Mouse (Mus musculus) forebrain, embryonic 12.5 days (tissue): ENCODE results near the gene Fam19a2. TPM values are rescaled to one million over a fixed set of nuclear protein-coding genes. Genes with fewer than 3 reads are reported as not detected.

Experiments
- ATAC-seq: fragments of 200-750 bp; cut with Nextera tagmentation; 2 replicates; pipeline ENCODE4 v1.8.0; 2017; ENCODE audit warnings: moderate TSS enrichment; ENCODE audit not compliant: low FRiP score
- H3K27ac ChIP-seq: fragments of 300-500 bp; sonication (generic); 2 replicates; pipeline ENCODE4 v1.5.1; 2016; ENCODE audit warnings: mild to moderate bottlenecking
- H3K27me3 ChIP-seq: fragments of 300-500 bp; sonication (generic); 2 replicates; pipeline ENCODE4 v1.6.1; 2016; ENCODE audit warnings: mild to moderate bottlenecking
- H3K36me3 ChIP-seq: fragments of 300-500 bp; sonication (generic); replicated peaks from 2 replicates; pipeline ENCODE4 v1.6.1; 2016; ENCODE audit warnings: mild to moderate bottlenecking
- H3K4me1 ChIP-seq: fragments of 300-500 bp; sonication (generic); 2 replicates; pipeline ENCODE4 v1.6.1; 2016
- H3K4me2 ChIP-seq: fragments of 300-500 bp; sonication (generic); 2 replicates; pipeline ENCODE4 v1.6.1; 2016; ENCODE audit warnings: mild to moderate bottlenecking, moderate library complexity
- H3K4me3 ChIP-seq: fragments of 300-500 bp; sonication (generic); replicated peaks from 2 replicates; pipeline ENCODE4 v1.5.1; 2016; ENCODE audit warnings: mild to moderate bottlenecking
- H3K9ac ChIP-seq: fragments of 300-500 bp; sonication (generic); 2 replicates; pipeline ENCODE4 v1.6.1; 2016; ENCODE audit warnings: mild to moderate bottlenecking
- H3K9me3 ChIP-seq: fragments of 300-500 bp; sonication (generic); 2 replicates; pipeline ENCODE4 v1.6.1; 2016
- WGBS: fragments of 180-500 bp; shearing (Covaris S2); methylation state at CpG from one replicate; pipeline ENCODE4 v1.1.7; 2016; 5-methylcytosine and 5-hydroxymethylcytosine counted together
- polyA plus RNA-seq: library from polyadenylated mRNA; unstranded; fragments of >200 nt; fragmentation: Nextera tagmentation; extraction: Ambion mirVana; gene quantifications from 2 replicates; pipeline ENCODE4 v1.2.1, GENCODE M21; 2016

Gene Fam19a2
- polyA plus RNA-seq, result 9.3 and 10.2 TPM in 2 replicates

- peak within 1 kb of the TSS; percentile 66 for H3K9ac ChIP-seq
- peaks cover 26% of the 10 kb centered on the region for H3K27me3 ChIP-seq
- ATAC-seq, result peak; percentile 50
- no peaks in the 10 kb centered on the region for H3K9me3 ChIP-seq
- no peaks in the 10 kb centered on the region for H3K36me3 ChIP-seq
- H3K4me2 ChIP-seq, result peak within 1 kb of the TSS; percentile 91
- WGBS, result 2% methylated on average over 12 of the region's 12 CpGs
- H3K4me3 ChIP-seq, result peak within 1 kb of the TSS; percentile 61
- H3K4me1 ChIP-seq, result peaks cover 17% of the 10 kb centered on the region
- peak within 1 kb of the TSS; percentile 19; the same call in 1 of the 2 replicates for H3K27ac ChIP-seq
Observed at GRCm38 (mm10) chr10:123263876-123264309, at the start of gene Fam19a2. TSS of gene Fam19a2 (plus strand) at chr10:123263996.

DNA sequence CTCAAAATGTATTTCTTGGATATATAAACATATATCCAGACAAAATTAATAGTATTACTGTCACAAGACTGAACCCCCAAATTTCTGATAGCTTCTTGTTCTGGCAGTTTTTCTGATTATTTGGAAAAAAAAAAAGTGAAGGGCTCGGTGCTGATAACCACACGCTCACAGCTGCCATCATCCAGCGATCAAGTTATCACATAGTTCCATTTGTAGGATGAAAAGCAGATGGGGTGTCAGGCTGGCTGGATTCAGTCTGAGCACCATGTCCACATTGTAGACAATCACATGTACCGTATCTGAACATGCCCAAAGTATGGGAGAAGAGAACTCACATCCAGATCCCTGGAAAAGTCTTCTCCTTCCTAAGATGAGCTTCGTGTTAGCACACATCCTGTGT is 41.0 kb upstream of the Fam19a2 start:
- H3K9me3 ChIP-seq, result no peaks in the 10 kb centered on the region
- H3K4me2 ChIP-seq, result no peak overlapping the region
- no peak overlapping the region for H3K9ac ChIP-seq
- no peaks in the 10 kb centered on the region for H3K27me3 ChIP-seq
- 93% methylated on average over 5 of the region's 5 CpGs for WGBS
- H3K36me3 ChIP-seq, result no peaks in the 10 kb centered on the region
- ATAC-seq, result no peak
- H3K4me1 ChIP-seq, result no peaks in the 10 kb centered on the region
- no peak overlapping the region for H3K4me3 ChIP-seq
- H3K27ac ChIP-seq, result no peak overlapping the region

GRCm38 (mm10) chr10:123229420-123229819 is 34.4 kb upstream of the Fam19a2 start:
- H3K27me3 ChIP-seq, result no peaks in the 10 kb centered on the region

DNA sequence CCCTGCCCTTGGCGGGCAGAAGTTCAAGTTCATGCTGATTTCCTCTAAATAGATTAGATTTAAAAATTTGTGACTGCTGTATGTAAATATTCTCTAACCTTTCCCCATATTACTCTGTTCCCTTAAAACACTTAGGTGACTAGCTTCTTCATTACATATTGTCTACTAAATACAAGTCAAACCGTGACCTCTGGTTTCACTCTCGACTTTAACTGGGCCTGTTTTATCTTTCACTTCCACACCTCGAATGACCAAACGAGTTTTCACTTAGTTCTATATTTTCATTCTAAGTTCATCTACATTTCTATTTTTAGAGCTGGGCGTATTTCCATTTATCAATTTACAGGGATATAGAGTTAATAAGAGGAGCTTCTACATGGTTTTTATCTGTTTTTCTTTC is 15.7 kb upstream of the Fam19a2 start:
- Histone ChIP-seq H3K4me2 (no peak overlapping the region), H3K9ac (no peak overlapping the region), H3K27me3 (no peaks in the 10 kb centered on the region), H3K4me3 (no peak overlapping the region), H3K27ac (no peak overlapping the region), H3K36me3 (no peaks in the 10 kb centered on the region), H3K4me1 (peaks cover 3% of the 10 kb centered on the region; the same call in 1 of the 2 replicates), H3K9me3 (no peaks in the 10 kb centered on the region)
- 85% methylated on average over 6 of the region's 6 CpGs for WGBS
- ATAC-seq, result no peak

More at GRCm38 (mm10) chr10:123229420-123229819, 34.4 kb upstream of the Fam19a2 start:
- Histone ChIP-seq H3K9me3 (no peaks in the 10 kb centered on the region), H3K4me3 (no peak overlapping the region), H3K4me1 (no peaks in the 10 kb centered on the region), H3K27ac (no peak overlapping the region), H3K9ac (no peak overlapping the region), H3K36me3 (no peaks in the 10 kb centered on the region), H3K4me2 (no peak overlapping the region)
- no peak for ATAC-seq
- 91% methylated on average over 5 of the region's 5 CpGs for WGBS

GRCm38 (mm10) chr10:123251904-123252303 is 11.9 kb upstream of the Fam19a2 start:
- 86% methylated on average over 9 of the region's 9 CpGs for WGBS
- ATAC-seq, result no peak

GRCm38 (mm10) chr10:123254299-123254698 is 9.5 kb upstream of the Fam19a2 start:
- Histone ChIP-seq H3K9me3 (no peaks in the 10 kb centered on the region), H3K27me3 (no peaks in the 10 kb centered on the region), H3K36me3 (no peaks in the 10 kb centered on the region), H3K4me1 (peaks cover 3% of the 10 kb centered on the region; the same call in 1 of the 2 replicates), H3K27ac (no peak overlapping the region), H3K9ac (no peak overlapping the region), H3K4me2 (no peak overlapping the region), H3K4me3 (no peak overlapping the region)
- no peak for ATAC-seq
- 45% methylated on average over 5 of the region's 5 CpGs for WGBS

More at GRCm38 (mm10) chr10:123251904-123252303, 11.9 kb upstream of the Fam19a2 start:
- Histone ChIP-seq H3K4me1 (peaks cover 3% of the 10 kb centered on the region; the same call in 1 of the 2 replicates), H3K9me3 (no peaks in the 10 kb centered on the region), H3K27me3 (no peaks in the 10 kb centered on the region), H3K36me3 (no peaks in the 10 kb centered on the region), H3K4me3 (no peak overlapping the region), H3K4me2 (no peak overlapping the region), H3K9ac (no peak overlapping the region), H3K27ac (no peak overlapping the region)

GRCm38 (mm10) chr10:123255674-123256348 is 8.0 kb upstream of the Fam19a2 start:
- 79% methylated on average over 7 of the region's 7 CpGs for WGBS
- Histone ChIP-seq H3K9me3 (no peaks in the 10 kb centered on the region), H3K4me2 (no peak overlapping the region), H3K4me1 (no peaks in the 10 kb centered on the region), H3K9ac (no peak overlapping the region), H3K4me3 (no peak overlapping the region), H3K27ac (no peak overlapping the region), H3K36me3 (no peaks in the 10 kb centered on the region), H3K27me3 (no peaks in the 10 kb centered on the region)
- ATAC-seq, result no peak

- peaks cover 17% of the 10 kb centered on the region for H3K4me1 ChIP-seq
- under 1% methylated on average over 83 of the region's 84 CpGs for WGBS
- peak overlapping the region; percentile 61 for H3K4me3 ChIP-seq
- H3K9me3 ChIP-seq, result no peaks in the 10 kb centered on the region
- peak overlapping the region; percentile 66 for H3K9ac ChIP-seq
- H3K27ac ChIP-seq, result peak overlapping the region; percentile 19; the same call in 1 of the 2 replicates
- peak; percentile 77 for ATAC-seq
- H3K4me2 ChIP-seq, result peak overlapping the region; percentile 91
- no peaks in the 10 kb centered on the region for H3K36me3 ChIP-seq
- H3K27me3 ChIP-seq, result peaks cover 26% of the 10 kb centered on the region
Observed at GRCm38 (mm10) chr10:123264461-123265191, 830 bp downstream of the Fam19a2 start.

- peaks cover 26% of the 10 kb centered on the region for H3K27me3 ChIP-seq
- no peaks in the 10 kb centered on the region for H3K9me3 ChIP-seq
- peaks cover 17% of the 10 kb centered on the region for H3K4me1 ChIP-seq
- peak overlapping the region; percentile 66 for H3K9ac ChIP-seq
- H3K36me3 ChIP-seq, result no peaks in the 10 kb centered on the region
- WGBS, result 0% methylated on average over 44 of the region's 50 CpGs
- no peak overlapping the region for H3K27ac ChIP-seq
- peak; percentile 62 for ATAC-seq
- peak overlapping the region; percentile 61 for H3K4me3 ChIP-seq
- peak overlapping the region; percentile 91 for H3K4me2 ChIP-seq
Observed at GRCm38 (mm10) chr10:123265241-123265790, 1.5 kb downstream of the Fam19a2 start.

DNA sequence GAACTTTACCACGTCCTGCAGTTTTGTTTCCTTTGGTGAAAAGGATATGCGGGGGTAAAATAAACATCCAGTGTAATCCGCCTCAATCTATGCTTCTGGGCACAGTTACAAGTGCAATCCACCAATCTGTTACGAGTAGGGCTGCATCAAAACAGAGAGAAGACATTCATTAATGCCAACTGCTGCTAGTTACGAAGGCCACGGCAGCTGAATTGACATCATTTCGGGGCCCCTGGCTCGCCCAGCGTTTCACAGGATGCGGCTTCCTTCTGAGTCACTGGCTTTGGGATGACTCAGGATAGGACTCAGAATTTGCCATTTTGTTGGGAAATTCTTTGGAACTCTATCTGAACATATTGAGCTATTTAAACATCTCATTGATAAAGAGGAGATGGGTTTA is 4.8 kb downstream of the Fam19a2 start:
- no peak overlapping the region for H3K9ac ChIP-seq
- peaks cover 26% of the 10 kb centered on the region for H3K27me3 ChIP-seq
- 73% methylated on average over 10 of the region's 10 CpGs for WGBS
- H3K4me1 ChIP-seq, result peaks cover 17% of the 10 kb centered on the region
- H3K4me3 ChIP-seq, result no peak overlapping the region
- H3K36me3 ChIP-seq, result no peaks in the 10 kb centered on the region
- ATAC-seq, result no peak
- no peaks in the 10 kb centered on the region for H3K9me3 ChIP-seq
- no peak overlapping the region for H3K4me2 ChIP-seq
- no peak overlapping the region for H3K27ac ChIP-seq

- Histone ChIP-seq H3K4me1 (no peaks in the 10 kb centered on the region), H3K27ac (no peak overlapping the region), H3K4me3 (no peak overlapping the region), H3K27me3 (no peaks in the 10 kb centered on the region), H3K4me2 (no peak overlapping the region), H3K36me3 (no peaks in the 10 kb centered on the region), H3K9ac (no peak overlapping the region), H3K9me3 (no peaks in the 10 kb centered on the region)
- ATAC-seq, result no peak
- 81% methylated on average over 11 of the region's 11 CpGs for WGBS
Observed at GRCm38 (mm10) chr10:123274554-123274953, 10.8 kb downstream of the Fam19a2 start.

GRCm38 (mm10) chr10:123307300-123307699 is 43.5 kb downstream of the Fam19a2 start:
- H3K4me2 ChIP-seq, result no peak overlapping the region
- no peak for ATAC-seq
- no peaks in the 10 kb centered on the region for H3K9me3 ChIP-seq
- H3K4me1 ChIP-seq, result no peaks in the 10 kb centered on the region
- no peak overlapping the region for H3K4me3 ChIP-seq
- H3K27ac ChIP-seq, result no peak overlapping the region
- H3K27me3 ChIP-seq, result no peaks in the 10 kb centered on the region
- H3K36me3 ChIP-seq, result no peaks in the 10 kb centered on the region
- no peak overlapping the region for H3K9ac ChIP-seq
